Mouse (Mus musculus): Measurements from ENCODE around the gene Adcyap1r1. TPM values are rescaled to one million over a fixed set of nuclear protein-coding genes. Genes with fewer than 3 reads are reported as not detected.

Adcyap1r1 gene
- polyA plus RNA-seq, 1 experiment from 2014 or later: 30.5 TPM

- no peak overlapping the region for H3K27ac ChIP-seq (replicated peaks)
- no peak overlapping the region for H3K4me3 ChIP-seq
- H3K4me1 ChIP-seq: no peaks in the 10 kb centered on the region
- no peak overlapping the region for H3K4me2 ChIP-seq (replicated peaks)
- no peaks in the 10 kb centered on the region for H3K36me3 ChIP-seq
- no peaks in the 10 kb centered on the region for H3K9me3 ChIP-seq
- H3K27me3 ChIP-seq: no peaks in the 10 kb centered on the region
- H3K9ac ChIP-seq (replicated peaks): no peak overlapping the region
- WGBS: 92% methylated on average over 6 of the region's 6 CpGs
- ATAC-seq (ENCODE audit: low FRiP score, low read depth): no peak
Measured at GRCm38 (mm10) chr6:55549211-55549610, 97.4 kb downstream of the Adcyap1r1 start.

- no peak overlapping the region for H3K9ac ChIP-seq (replicated peaks)
- ATAC-seq (ENCODE audit: low FRiP score, low read depth): peak; percentile 68; the same call in 1 of the 2 replicates
- no peaks in the 10 kb centered on the region for H3K27me3 ChIP-seq
- H3K4me3 ChIP-seq: no peak overlapping the region
- H3K36me3 ChIP-seq: no peaks in the 10 kb centered on the region
- no peaks in the 10 kb centered on the region for H3K4me1 ChIP-seq
- H3K27ac ChIP-seq (replicated peaks): no peak overlapping the region
- WGBS: 38% methylated on average over 13 of the region's 13 CpGs
- H3K9me3 ChIP-seq: no peaks in the 10 kb centered on the region
- H3K4me2 ChIP-seq (replicated peaks): no peak overlapping the region
Measured at GRCm38 (mm10) chr6:55550926-55551325, 99.1 kb downstream of the Adcyap1r1 start.

Small RNAs within 50 kb of the gene (microRNA-seq; reads per million reads assigned to microRNA genes)
- not detected for gene Gm44352

Other genes starting within 250 kb of the Adcyap1r1 start
- gene Mindy4, start 248.6 kb upstream of the Adcyap1r1 start, polyA plus RNA-seq (2016; fragmentation: Nextera tagmentation; extraction: Ambion mirVana): 17.6 and 18.1 TPM in 2 replicates
- 5.0 and 7.9 TPM in 2 replicates for gene Aqp1, start 115.5 kb upstream of the Adcyap1r1 start, polyA plus RNA-seq (2016; fragmentation: Nextera tagmentation; extraction: Ambion mirVana)
- not detected in 2 replicates for gene Ghrhr, start 75.7 kb upstream of the Adcyap1r1 start, polyA plus RNA-seq (2016; fragmentation: Nextera tagmentation; extraction: Ambion mirVana)
- 1.3 and 2.8 TPM in 2 replicates for gene Neurod6, start 229.3 kb downstream of the Adcyap1r1 start, polyA plus RNA-seq (2016; fragmentation: Nextera tagmentation; extraction: Ambion mirVana)